Mouse (Mus musculus) small intestine, adult 2 months (tissue): ENCODE data around the gene Itgb7. TPM values are rescaled to one million over a fixed set of nuclear protein-coding genes. Genes with fewer than 3 reads are reported as not detected.

ENCODE experiments used
- H3K27ac ChIP-seq: fragments of 200-500 bp; 2 replicates; pipeline ENCODE4 v1.5.1; 2012; ENCODE audit warnings: low read depth, low read length, control low read depth, inconsistent platforms; ENCODE audit not compliant: insufficient read depth
- H3K27me3 ChIP-seq: fragments of 200-500 bp; 2 replicates; pipeline ENCODE4 v1.6.1; 2012; ENCODE audit warnings: mild to moderate bottlenecking, moderate library complexity, low read length, inconsistent platforms; ENCODE audit not compliant: control insufficient read depth, insufficient read depth
- H3K36me3 ChIP-seq: fragments of 200-500 bp; 2 replicates; pipeline ENCODE4 v1.6.1; 2012; ENCODE audit warnings: mild to moderate bottlenecking, low read length, control low read depth, inconsistent platforms; ENCODE audit not compliant: control insufficient read depth, insufficient read depth
- H3K4me1 ChIP-seq: fragments of 200-500 bp; 2 replicates; pipeline ENCODE4 v1.6.1; 2012; ENCODE audit warnings: low read length, inconsistent platforms, mixed read lengths; ENCODE audit not compliant: control insufficient read depth, insufficient read depth, insufficient read length
- H3K4me3 ChIP-seq: fragments of 200-500 bp; 2 replicates; pipeline ENCODE4 v1.5.1; 2012; ENCODE audit warnings: low read depth, mild to moderate bottlenecking, control low read depth, inconsistent platforms, low read length, moderate library complexity
- CTCF ChIP-seq: fragments of 200-500 bp; IDR thresholded peaks from 2 replicates; pipeline ENCODE4 v1.5.1; 2012; ENCODE audit warnings: low read depth, mild to moderate bottlenecking, control low read depth, inconsistent platforms, low read length, moderate library complexity, mixed read lengths; ENCODE audit not compliant: insufficient replicate concordance, insufficient read length; ENCODE audit errors: extremely low read depth
- POLR2A ChIP-seq: fragments of 200-500 bp; IDR thresholded peaks from 2 replicates; pipeline ENCODE4 v1.6.1; 2012; ENCODE audit warnings: low read depth, mild to moderate bottlenecking, control low read depth, inconsistent platforms, low read length, moderate library complexity
- whole genome bisulfite sequencing: fragments of 180-500 bp; shearing (Covaris S2); methylation state at CpG from one replicate; pipeline ENCODE4 v1.1.7; 2018; 5-methylcytosine and 5-hydroxymethylcytosine counted together
- polyA plus RNA-seq: library from polyadenylated mRNA; depleted of rRNA; stranded (reverse); fragments of >200 nt; gene quantifications from 2 replicates; pipeline ENCODE4 v1.2.3, GENCODE M21; 2012; rRNA removed

Itgb7 gene
- polyA plus RNA-seq, 1 experiment = 23.2 TPM

DNA sequence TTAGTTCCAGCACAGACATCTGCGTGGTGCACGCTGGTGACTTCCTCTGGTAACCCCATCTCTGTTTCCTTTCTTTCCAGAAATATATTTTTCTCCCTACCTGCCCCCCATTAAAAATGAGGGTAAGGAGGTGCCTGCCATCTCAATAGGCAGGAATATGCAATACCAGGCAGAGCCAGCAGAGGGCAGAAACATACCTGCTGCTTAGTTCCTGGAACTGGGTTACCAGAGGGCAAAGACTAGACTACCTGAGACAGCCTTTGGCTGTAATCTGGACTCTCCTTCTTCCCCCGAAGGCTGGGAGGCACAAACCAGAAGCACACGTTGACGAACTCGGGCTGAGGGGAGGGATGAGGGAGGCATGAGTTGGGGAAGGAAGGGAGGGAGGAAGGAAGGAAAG, 53.5 kb downstream of the Itgb7 start:
- 15% methylated on average over 6 of the region's 6 CpGs for WGBS
- H3K36me3 ChIP-seq = no peaks in the 10 kb centered on the region
- no peak for TF ChIP-seq POLR2A
- peak; percentile 77; the same call in 1 of the 2 replicates for TF ChIP-seq CTCF

DNA sequence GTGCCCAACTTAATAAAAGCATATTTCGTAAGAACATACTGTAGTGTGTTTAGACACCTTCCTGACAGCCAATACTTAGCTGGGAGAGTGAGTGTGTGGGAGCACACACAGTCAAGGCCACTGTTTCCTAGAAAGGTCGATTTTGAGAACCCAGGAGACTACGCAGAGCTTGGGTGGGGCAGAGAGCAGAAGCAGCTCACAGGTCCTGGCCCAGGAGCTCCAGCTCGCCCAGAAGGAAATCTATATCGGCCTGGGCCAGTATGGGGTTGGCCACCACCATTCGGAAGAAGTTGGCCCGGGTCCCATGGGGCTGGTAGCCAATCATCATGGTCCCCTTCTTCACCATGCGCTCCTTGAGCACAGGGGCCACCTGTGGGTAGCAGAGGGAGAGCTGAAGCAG, 54.3 kb downstream of the Itgb7 start:
- peaks cover 6% of the 10 kb centered on the region; the same call in 1 of the 2 replicates for H3K4me1 ChIP-seq
- no peak overlapping the region for H3K4me3 ChIP-seq
- WGBS = 70% methylated on average over 8 of the region's 8 CpGs
- H3K27me3 ChIP-seq = no peaks in the 10 kb centered on the region
- H3K27ac ChIP-seq = no peak overlapping the region
- TF ChIP-seq CTCF (no peak), POLR2A (no peak)
- H3K36me3 ChIP-seq = no peaks in the 10 kb centered on the region

More for the DNA sequence above, 53.5 kb downstream of the Itgb7 start:
- peaks cover 6% of the 10 kb centered on the region; the same call in 1 of the 2 replicates for H3K4me1 ChIP-seq
- H3K4me3 ChIP-seq = no peak overlapping the region
- H3K27ac ChIP-seq = no peak overlapping the region
- no peaks in the 10 kb centered on the region for H3K27me3 ChIP-seq

DNA sequence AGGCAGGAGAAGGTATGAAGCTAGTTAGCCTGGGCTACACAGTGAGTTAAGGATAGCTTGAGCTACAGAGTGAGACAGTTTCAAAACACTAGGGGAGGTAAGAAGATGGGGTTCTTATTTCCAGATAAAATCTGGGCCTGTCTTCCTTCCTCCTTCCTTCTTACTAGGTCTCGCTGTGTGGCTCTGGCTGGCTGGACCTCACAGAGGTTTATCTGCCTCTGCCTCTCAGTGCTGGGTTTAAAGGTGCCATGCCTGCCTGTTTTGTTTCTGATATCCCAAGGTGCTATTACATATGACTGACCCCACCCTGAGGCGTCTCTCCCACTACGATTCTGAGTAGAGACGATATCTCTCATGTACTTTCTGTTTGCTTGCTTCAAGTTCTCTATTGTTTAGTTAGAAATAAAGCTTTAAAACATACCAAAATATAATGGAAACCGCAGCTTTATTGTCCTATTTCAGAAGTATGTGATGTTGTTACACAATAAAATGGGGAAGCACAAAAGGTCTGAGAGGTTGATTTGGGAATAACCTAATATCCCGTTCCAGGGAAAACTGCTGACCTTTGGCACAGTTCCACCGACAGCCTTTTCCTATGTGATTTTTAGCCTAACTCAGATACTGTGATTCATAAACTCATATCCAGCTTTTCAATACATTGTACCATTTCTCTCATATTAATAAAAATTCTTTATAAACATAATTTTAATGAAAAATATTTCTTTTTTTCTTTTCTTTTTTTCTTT, 55.0 kb downstream of the Itgb7 start:
- Histone ChIP-seq H3K27ac (peak overlapping the region; percentile 56), H3K27me3 (no peaks in the 10 kb centered on the region), H3K36me3 (no peaks in the 10 kb centered on the region), H3K4me3 (no peak overlapping the region), H3K4me1 (peaks cover 6% of the 10 kb centered on the region; the same call in 1 of the 2 replicates)
- 52% methylated on average over 7 of the region's 7 CpGs for WGBS
- no peak for TF ChIP-seq POLR2A

DNA sequence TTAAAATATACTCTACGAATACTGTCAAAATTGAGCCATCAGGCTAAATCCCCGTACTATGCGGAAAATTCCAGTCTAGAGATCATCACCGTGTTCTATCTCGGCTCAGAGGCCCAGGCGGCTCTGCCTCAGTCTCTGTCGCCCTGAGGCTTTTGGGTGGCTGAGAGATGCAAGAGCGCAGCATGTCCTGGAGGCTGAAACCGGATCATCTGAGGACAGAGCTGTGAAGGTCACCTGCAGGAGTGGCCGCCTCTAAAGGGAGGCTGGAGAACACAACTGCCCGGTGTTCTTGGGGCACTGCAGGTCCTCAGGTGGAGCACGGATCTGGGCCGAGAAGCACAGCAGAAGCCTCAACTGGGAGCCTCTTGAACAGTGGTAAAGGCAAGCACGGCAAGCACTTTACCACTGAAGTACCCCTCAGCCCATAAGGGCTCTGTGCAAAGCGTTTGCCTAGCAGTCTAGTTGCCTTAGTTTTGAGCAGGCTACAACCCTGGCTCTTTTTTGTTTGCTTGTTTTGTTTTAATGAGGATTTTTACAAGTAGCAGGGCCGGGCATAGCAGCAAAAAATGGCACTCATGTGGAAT, 55.9 kb downstream of the Itgb7 start:
- H3K36me3 ChIP-seq = no peaks in the 10 kb centered on the region
- TF ChIP-seq CTCF (no peak), POLR2A (no peak)
- H3K4me3 ChIP-seq = no peak overlapping the region
- peaks cover 6% of the 10 kb centered on the region; the same call in 1 of the 2 replicates for H3K4me1 ChIP-seq
- no peak overlapping the region for H3K27ac ChIP-seq
- WGBS = 92% methylated on average over 16 of the region's 16 CpGs
- no peaks in the 10 kb centered on the region for H3K27me3 ChIP-seq

DNA sequence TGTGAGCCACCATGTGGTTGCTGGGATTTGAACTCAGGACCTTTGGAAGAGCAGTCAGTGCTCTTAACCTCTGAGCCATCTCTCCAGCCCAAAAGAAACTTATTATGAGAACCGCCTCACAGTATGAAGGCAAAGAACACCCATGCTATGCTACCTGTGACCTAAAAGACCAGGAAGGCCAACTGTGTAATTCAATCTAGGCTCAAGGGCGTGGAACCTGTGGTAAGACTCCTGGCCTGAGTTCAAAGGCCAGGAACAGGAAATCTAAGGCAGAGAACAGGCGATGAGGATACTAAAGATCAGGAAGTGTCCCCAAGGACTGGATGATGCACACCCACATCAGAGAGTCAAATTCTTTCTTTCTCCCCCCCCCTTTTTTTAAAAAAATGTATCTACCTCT, 58.2 kb downstream of the Itgb7 start:
- Histone ChIP-seq H3K36me3 (no peaks in the 10 kb centered on the region), H3K4me3 (no peak overlapping the region), H3K27ac (no peak overlapping the region), H3K27me3 (no peaks in the 10 kb centered on the region), H3K4me1 (peaks cover 6% of the 10 kb centered on the region; the same call in 1 of the 2 replicates)
- WGBS = 25% methylated on average over 3 of the region's 3 CpGs
- TF ChIP-seq POLR2A = no peak
- TF ChIP-seq CTCF = no peak

- Histone ChIP-seq H3K27ac (no peak overlapping the region), H3K36me3 (no peaks in the 10 kb centered on the region), H3K27me3 (no peaks in the 10 kb centered on the region), H3K4me3 (no peak overlapping the region), H3K4me1 (peaks cover 10% of the 10 kb centered on the region; the same call in 1 of the 2 replicates)
- no peak for TF ChIP-seq POLR2A
- TF ChIP-seq CTCF = no peak
- WGBS = 74% methylated on average over 2 of the region's 2 CpGs
Observed at GRCm38 (mm10) chr15:102169064-102169463, 62.7 kb downstream of the Itgb7 start.

- Histone ChIP-seq H3K4me3 (no peak overlapping the region), H3K27me3 (no peaks in the 10 kb centered on the region), H3K36me3 (peaks cover 7% of the 10 kb centered on the region), H3K4me1 (peaks cover 10% of the 10 kb centered on the region; the same call in 1 of the 2 replicates), H3K27ac (no peak overlapping the region)
- no peak for TF ChIP-seq CTCF
- TF ChIP-seq POLR2A = no peak
- 37% methylated on average over 6 of the region's 6 CpGs for WGBS
Observed at GRCm38 (mm10) chr15:102167620-102168021, 64.1 kb downstream of the Itgb7 start.

Other genes starting within 250 kb of the Itgb7 start
- 1,332 and 3,924 TPM in 2 replicates for gene Krt8, start 227.5 kb downstream of the Itgb7 start, polyA plus RNA-seq
- 141 and 200 TPM in 2 replicates for gene Krt18, start 203.8 kb downstream of the Itgb7 start, polyA plus RNA-seq
- gene Eif4b, start 158.2 kb downstream of the Itgb7 start, polyA plus RNA-seq = 22.7 and 54.7 TPM in 2 replicates
- 26.4 and 42.5 TPM in 2 replicates for gene Tns2, start 131.5 kb downstream of the Itgb7 start, polyA plus RNA-seq
- 22.7 and 48.8 TPM in 2 replicates for gene Spryd3, start 95.7 kb downstream of the Itgb7 start, polyA plus RNA-seq
- 5.4 and 22.3 TPM in 2 replicates for gene Igfbp6, start 87.6 kb downstream of the Itgb7 start, polyA plus RNA-seq
- gene Soat2, start 81.4 kb downstream of the Itgb7 start, polyA plus RNA-seq = 94.1 and 454 TPM in 2 replicates
- 5.7 and 13.4 TPM in 2 replicates for gene Zfp740, start 28.7 kb downstream of the Itgb7 start, polyA plus RNA-seq
- 12.7 and 21.1 TPM in 2 replicates for gene Csad, start 27.2 kb downstream of the Itgb7 start, polyA plus RNA-seq
- 5.9 and 6.7 TPM in 2 replicates for gene Rarg, start 25.6 kb upstream of the Itgb7 start, polyA plus RNA-seq
- not detected in 2 replicates for gene Gm9918, start 38.6 kb upstream of the Itgb7 start, polyA plus RNA-seq
- 38.0 and 67.0 TPM in 2 replicates for gene Mfsd5, start 47.5 kb upstream of the Itgb7 start, polyA plus RNA-seq
- 3.6 and 5.8 TPM in 2 replicates for gene Espl1, start 64.3 kb upstream of the Itgb7 start, polyA plus RNA-seq
- 41.8 and 47.8 TPM in 2 replicates for gene Pfdn5, start 94.2 kb upstream of the Itgb7 start, polyA plus RNA-seq
- 15.9 and 30.0 TPM in 2 replicates for gene Myg1, start 99.8 kb upstream of the Itgb7 start, polyA plus RNA-seq
- gene Aaas, start 118.8 kb upstream of the Itgb7 start, polyA plus RNA-seq = 10.2 and 20.3 TPM in 2 replicates
- not detected in 2 replicates for gene Sp7, start 135.2 kb upstream of the Itgb7 start, polyA plus RNA-seq
- 7.0 and 13.8 TPM in 2 replicates for gene Sp1, start 174.2 kb upstream of the Itgb7 start, polyA plus RNA-seq
- gene Amhr2, start 213.4 kb upstream of the Itgb7 start, polyA plus RNA-seq = 0.18 and 2.7 TPM in 2 replicates
- gene Prr13, start 227.1 kb upstream of the Itgb7 start, polyA plus RNA-seq = 351 and 585 TPM in 2 replicates
- 215 and 442 TPM in 2 replicates for gene Pcbp2, start 238.6 kb upstream of the Itgb7 start, polyA plus RNA-seq